Mouse (Mus musculus): ENCODE measurements around the gene Zbtb9. TPM values are rescaled to one million over a fixed set of nuclear protein-coding genes. Genes with fewer than 3 reads are reported as not detected.

Zbtb9 gene
- total RNA-seq, 4 experiments from 2014 or later, result 6.6 to 10.1 (median 9.0) TPM

- DNase-seq, result no peak
These were observed 25.5 kb upstream of the Zbtb9 start for GRCm38 (mm10) chr17:26947231-26948100.

DNA sequence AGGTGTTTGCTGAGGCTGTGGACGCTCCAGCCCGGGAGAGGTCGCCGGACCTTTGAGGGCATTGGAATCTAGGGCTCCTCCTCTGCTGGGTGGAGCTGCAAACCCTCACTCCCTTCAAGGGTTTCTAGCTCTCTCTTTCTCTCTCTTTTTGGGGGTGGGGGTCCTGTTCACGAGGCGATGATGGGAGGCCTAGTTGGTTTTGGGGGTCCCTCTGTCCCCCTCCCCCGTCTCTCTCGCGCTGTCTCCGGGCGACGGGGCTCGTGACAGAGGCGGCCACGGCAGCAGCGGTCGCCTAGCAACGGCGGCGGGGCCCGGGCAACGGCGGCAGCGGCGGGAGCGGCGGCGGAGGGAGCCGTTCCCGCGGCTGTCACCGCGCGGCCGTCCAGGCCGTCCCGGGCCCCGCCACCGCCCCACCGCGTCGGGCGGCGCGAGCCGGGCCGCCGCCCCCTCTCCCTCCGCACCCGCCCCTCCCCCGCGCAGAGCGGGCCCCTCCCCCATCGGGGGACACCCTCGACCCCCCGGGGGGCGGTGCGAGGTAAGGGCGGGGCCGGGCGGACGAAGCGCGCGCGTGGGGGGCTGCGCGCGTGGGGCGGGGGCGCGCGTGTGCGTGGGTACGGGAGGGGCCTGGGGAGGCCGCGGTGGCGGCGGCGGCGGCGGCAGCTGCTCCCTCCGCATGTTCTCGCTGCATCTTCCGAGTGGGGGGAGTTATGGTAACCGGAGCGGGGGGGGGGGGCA is 24.5 kb upstream of the Zbtb9 start:
- no peak for DNase-seq

GRCm38 (mm10) chr17:26949051-26949577 is 23.9 kb upstream of the Zbtb9 start:
- DNase-seq, result no peak

DNA sequence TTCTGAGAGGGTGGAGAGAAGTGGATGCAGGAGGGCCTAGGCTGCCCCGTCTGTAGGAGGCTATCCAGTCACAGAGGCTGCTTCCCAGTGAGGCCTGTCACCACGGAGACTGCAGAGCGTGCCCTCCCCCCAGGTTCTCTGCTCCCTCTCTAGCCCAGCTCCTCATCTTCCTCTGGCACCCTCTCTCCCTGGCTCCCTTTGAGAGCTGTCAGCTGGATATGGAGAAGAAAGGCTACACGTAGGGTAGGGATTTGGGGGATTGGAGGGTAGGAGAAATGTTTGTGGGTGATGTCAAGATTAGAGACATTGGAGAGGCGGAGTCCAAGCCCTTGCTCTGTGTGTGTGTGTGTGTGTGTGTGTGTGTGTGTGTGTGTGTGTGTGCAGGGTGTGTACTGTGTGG is 23.1 kb upstream of the Zbtb9 start:
- DNase-seq, result no peak

DNA sequence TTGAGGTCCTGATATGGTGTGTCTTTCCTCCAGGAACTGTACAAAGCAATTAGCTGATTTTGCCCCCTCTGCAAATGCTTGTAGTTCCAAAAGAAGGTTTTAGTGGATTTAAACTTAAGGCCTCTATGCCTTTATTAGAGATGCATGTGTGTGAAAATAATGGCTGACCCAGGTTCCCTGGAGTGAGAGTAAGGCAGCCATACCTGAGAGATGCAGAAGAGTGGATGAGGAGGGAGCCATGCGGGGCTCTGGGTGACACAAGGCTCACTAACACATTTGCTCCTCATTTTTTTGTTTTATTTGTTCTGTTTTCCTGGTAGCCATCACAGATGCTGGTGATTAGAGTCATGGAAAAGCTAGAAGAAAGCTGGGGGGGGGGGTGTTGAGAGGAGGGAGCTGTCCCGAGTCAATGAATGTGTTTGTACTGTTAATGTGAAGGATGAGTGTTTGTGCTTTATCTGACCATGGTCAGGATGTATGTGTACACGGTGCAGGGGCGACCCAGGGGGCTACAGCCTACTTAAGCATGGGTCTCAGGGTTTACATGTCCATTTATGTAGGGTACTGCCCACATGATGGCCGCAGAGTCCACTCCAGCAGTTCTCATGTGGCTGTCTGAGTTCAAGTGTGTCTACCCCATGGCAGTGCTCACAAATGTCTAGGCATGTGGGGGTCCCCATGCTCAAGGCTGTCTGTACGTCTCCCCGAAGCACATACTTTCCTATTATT is 22.2 kb upstream of the Zbtb9 start:
- no peak for DNase-seq

- DNase-seq, result no peak
These were observed 21.6 kb upstream of the Zbtb9 start for GRCm38 (mm10) chr17:26951406-26951805.

DNA sequence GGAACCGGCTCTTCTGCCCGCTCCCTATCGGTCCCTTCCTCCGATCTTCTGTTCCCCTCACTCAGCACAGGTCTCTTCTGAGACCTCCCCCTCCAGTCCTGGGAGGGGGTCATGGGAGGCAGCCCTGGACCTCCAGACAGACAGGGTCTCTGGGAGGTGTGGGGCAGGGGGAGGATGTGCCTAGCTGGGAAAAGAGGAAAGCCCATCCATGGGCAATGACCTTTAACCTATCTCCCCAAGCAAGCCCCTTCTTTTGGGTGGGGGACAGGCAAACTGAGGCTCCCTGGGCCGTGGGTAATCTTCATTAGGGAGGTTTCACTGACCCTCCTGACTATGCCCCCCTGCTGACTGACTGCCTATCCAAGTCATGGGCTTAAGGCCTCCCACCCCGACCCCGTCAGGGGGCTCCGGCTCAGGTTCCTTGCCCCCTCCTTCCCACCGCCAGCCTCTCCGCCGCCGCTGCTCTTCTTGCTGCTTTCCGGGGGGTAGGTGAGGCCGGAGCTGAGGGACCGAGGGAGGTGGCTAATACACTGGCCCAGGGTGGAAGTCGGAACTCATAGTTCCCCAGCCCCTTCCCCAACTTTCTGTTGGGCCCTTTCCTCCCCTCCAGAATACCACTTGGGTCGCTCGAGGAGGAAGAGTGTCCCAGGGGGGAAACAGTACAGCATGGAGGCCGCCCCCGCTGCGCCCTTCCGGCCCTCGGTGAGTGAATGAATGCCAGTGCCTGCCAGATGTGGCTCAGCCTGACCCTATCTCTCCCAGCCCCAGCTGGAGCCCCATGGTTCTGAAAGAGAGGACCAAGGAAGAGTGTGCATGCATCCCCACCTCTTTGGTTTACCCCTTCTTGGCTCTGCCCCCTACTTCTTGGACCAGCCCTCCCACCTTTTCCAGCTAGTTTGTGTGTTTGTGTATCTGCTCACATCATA is 20.8 kb upstream of the Zbtb9 start:
- DNase-seq, result no peak

DNA sequence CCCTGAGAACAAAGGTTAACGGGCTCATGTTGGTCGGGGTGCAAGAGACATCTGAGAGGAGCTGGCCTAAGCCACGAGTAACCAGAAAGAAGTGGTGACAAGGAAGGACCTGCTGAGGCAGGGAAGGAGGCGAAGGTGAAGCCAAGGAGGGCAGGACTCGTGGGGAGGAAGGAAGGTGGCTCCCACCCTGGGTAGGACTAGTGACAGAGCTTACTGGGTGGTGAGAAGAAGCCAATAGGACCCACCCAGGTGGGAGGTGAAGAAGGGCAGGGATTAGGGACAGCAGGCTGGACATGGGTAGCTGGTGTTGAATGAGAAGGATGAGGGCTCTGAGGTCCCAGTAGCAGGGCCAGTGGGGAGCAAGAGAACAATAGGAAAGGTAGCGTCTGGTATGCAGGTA is 19.8 kb upstream of the Zbtb9 start:
- no peak for DNase-seq

DNA sequence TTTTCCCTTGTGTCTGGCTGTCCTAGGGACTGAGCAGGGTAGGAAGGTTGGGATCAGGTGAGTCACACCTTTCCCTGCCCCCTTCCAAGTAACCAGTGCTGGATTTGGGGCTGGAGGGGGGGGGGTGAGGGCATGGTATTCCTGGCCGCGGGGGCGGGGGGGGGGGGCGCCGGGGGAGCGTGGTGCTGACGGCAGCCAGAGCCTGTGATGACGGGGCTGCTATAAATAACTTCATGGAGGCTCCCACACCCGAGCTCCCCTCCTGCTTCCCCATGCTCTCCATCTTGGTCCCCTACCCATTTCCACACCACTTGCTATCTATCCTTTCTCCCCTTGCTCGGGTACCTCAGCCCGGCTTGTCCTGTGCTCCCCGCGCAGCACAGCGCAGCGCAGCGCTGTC is 19.2 kb upstream of the Zbtb9 start:
- no peak for DNase-seq

GRCm38 (mm10) chr17:26956309-26956708 is 16.7 kb upstream of the Zbtb9 start:
- DNase-seq, result no peak

GRCm38 (mm10) chr17:26956895-26957294 is 16.1 kb upstream of the Zbtb9 start:
- DNase-seq, result no peak

DNA sequence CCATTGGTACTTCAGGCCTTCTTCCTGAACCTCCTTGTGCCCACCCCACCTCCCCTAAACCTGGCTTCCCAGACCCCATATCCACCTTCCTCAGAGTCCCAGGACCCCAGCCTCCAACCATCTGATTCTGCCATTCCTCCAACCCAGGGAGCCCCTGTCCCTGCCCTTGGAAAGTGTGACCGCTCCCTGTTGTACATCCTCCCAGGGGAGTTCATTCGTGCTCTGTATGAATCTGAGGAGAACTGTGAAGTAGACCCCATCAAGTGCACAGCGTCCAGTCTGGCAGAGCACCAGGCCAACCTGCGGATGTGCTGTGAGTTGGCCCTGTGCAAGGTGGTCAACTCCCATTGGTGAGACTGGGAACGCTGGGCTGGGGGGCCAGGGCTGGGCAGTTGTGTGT is 15.1 kb upstream of the Zbtb9 start:
- DNase-seq, result no peak

DNA sequence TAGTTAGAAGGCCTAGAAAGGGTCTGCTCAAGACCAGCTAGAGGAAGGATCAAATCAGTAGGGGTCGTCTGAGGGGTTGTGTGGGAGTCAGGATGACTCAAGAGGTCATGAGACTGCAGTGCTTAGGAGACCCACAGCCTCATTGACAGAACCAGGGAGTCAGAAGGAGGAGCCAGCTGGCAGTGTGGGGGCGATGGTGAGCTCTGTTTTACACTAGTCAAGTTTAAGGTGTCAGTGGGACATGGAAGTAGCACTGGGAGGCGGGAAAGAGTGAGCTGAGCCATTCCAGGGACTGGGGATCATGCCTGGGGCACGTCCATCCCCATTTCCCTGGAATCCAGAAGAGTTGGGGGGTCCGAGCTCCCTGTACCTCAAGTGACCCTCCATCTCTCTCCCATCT is 14.1 kb upstream of the Zbtb9 start:
- no peak for DNase-seq

- no peak for DNase-seq
These were observed 13.2 kb upstream of the Zbtb9 start for GRCm38 (mm10) chr17:26959815-26960214.

DNA sequence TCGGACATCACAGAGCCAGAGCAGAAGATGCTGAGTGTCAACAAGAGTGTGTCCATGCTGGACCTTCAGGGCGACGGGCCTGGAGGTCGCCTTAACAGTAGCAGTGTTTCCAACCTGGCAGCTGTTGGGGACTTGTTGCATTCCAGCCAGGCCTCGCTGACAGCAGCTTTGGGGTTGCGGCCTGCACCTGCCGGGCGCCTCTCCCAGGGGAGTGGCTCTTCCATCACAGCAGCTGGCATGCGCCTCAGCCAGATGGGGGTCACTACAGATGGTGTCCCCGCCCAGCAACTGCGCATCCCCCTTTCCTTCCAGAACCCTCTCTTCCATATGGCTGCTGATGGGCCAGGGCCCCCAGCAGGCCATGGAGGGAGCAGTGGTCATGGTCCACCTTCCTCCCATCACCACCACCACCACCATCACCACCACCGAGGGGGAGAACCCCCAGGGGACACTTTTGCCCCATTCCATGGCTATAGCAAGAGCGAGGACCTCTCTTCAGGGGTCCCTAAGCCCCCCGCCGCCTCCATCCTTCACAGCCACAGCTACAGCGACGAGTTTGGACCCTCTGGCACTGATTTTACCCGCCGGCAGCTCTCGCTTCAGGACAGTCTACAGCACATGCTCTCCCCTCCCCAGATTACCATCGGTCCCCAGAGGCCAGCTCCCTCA is 11.3 kb upstream of the Zbtb9 start:
- DNase-seq, result no peak

DNA sequence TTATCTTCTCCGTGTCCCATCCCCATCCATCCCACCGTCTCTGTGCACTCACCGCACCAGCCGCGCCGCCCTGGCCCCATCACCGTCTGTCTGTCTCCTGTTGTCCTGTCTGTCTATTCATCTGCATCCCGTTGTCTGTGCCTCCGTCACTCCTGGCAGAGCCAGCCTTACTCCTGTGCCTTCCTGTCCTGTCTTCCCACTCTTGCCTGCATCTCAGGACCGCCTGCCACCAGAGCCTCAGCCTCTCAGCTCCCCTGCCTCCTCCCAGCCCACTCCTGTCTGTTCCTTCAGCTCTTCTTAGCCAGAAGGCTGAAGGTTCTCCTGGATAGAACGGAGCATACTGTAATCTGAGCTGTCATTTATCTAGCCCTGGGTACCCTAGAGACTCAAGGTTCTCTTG is 6.0 kb upstream of the Zbtb9 start:
- DNase-seq, result no peak

- no peak for DNase-seq
These were observed 5.5 kb upstream of the Zbtb9 start for GRCm38 (mm10) chr17:26967477-26967876.

- no peak for DNase-seq
These were observed 4.8 kb upstream of the Zbtb9 start for GRCm38 (mm10) chr17:26968200-26968611.

GRCm38 (mm10) chr17:26969257-26969656 is 3.7 kb upstream of the Zbtb9 start:
- no peak for DNase-seq

DNA sequence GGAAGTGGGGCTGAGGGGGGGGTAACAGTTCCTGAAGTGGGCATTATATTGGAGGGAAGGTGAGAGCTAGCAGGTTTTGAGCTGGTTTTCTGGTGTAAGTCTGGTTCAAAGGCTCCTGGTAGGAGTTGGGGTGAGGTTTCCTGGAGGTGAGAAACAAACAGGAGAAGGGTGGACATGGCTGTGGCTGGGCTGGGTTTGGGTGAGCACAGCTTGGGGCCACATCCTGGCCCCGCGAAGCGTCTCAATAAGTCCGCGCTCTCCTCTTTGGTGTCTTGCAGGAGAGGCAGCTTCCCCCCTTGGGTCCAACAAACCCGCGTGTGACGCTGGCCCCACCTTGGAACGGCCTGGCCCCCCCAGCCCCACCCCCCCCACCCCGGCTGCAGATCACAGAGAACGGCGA is 2.7 kb upstream of the Zbtb9 start:
- DNase-seq, result no peak

- no peak for DNase-seq
These were observed 1.6 kb upstream of the Zbtb9 start for GRCm38 (mm10) chr17:26971247-26971905.

Measured in adrenal gland, adult 8-10 months (tissue).